Mouse (Mus musculus) kidney, embryonic 14.5 days (tissue): Measurements from ENCODE around the gene Intu. TPM values are rescaled to one million over a fixed set of nuclear protein-coding genes. Genes with fewer than 3 reads are reported as not detected.

Experiments
- ATAC-seq: fragments of 200-750 bp; cut with Nextera tagmentation; 2 replicates; pipeline ENCODE4 v1.8.0; 2017; ENCODE audit warnings: moderate number of reproducible peaks, mild to moderate bottlenecking, moderate TSS enrichment, moderate library complexity; ENCODE audit not compliant: low FRiP score, low TSS enrichment
- H3K27ac ChIP-seq: fragments of 300-500 bp; sonication (generic); 2 replicates; pipeline ENCODE4 v1.5.1; 2014; ENCODE audit warnings: low read depth, mild to moderate bottlenecking, low read length, moderate library complexity, mixed read lengths
- H3K27me3 ChIP-seq: fragments of 300-500 bp; sonication (generic); 2 replicates; pipeline ENCODE4 v1.6.1; 2014; ENCODE audit warnings: mild to moderate bottlenecking, low read length; ENCODE audit not compliant: control insufficient read depth, insufficient read depth
- H3K36me3 ChIP-seq: fragments of 300-500 bp; sonication (generic); 2 replicates; pipeline ENCODE4 v1.6.1; 2014; ENCODE audit warnings: low read length, mixed read lengths; ENCODE audit not compliant: control insufficient read depth, insufficient read depth
- H3K4me1 ChIP-seq: fragments of 300-500 bp; sonication (generic); 2 replicates; pipeline ENCODE4 v1.6.1; 2014; ENCODE audit warnings: low read length, mixed read lengths; ENCODE audit not compliant: control insufficient read depth, insufficient read depth
- H3K4me2 ChIP-seq: fragments of 300-500 bp; sonication (generic); replicated peaks from 2 replicates; pipeline ENCODE4 v1.6.1; 2014; ENCODE audit warnings: low read depth, mild to moderate bottlenecking, low read length
- H3K4me3 ChIP-seq: fragments of 300-500 bp; sonication (generic); 2 replicates; pipeline ENCODE4 v1.5.1; 2014; ENCODE audit warnings: mild to moderate bottlenecking, low read length
- H3K9ac ChIP-seq: fragments of 300-500 bp; sonication (generic); 2 replicates; pipeline ENCODE4 v1.6.1; 2014; ENCODE audit warnings: low read depth, mild to moderate bottlenecking, low read length, moderate library complexity
- H3K9me3 ChIP-seq: fragments of 300-500 bp; sonication (generic); 2 replicates; pipeline ENCODE4 v1.6.1; 2016; ENCODE audit warnings: low read length; ENCODE audit not compliant: control insufficient read depth
- WGBS: fragments of 180-500 bp; shearing (Covaris S2); extraction: QIAGEN DNeasy Blood & Tissue Kit; methylation state at CpG from one replicate; pipeline ENCODE4 v1.1.7; 2014; 5-methylcytosine and 5-hydroxymethylcytosine counted together
- polyA plus RNA-seq: library from polyadenylated mRNA; unstranded; fragments of >200 nt; fragmentation: Nextera tagmentation; extraction: Ambion mirVana; gene quantifications from 2 replicates; pipeline ENCODE4 v1.2.1, GENCODE M21; 2014

Gene Intu
- polyA plus RNA-seq, 1 experiment from 2014 or later, result 5.1 TPM

DNA sequence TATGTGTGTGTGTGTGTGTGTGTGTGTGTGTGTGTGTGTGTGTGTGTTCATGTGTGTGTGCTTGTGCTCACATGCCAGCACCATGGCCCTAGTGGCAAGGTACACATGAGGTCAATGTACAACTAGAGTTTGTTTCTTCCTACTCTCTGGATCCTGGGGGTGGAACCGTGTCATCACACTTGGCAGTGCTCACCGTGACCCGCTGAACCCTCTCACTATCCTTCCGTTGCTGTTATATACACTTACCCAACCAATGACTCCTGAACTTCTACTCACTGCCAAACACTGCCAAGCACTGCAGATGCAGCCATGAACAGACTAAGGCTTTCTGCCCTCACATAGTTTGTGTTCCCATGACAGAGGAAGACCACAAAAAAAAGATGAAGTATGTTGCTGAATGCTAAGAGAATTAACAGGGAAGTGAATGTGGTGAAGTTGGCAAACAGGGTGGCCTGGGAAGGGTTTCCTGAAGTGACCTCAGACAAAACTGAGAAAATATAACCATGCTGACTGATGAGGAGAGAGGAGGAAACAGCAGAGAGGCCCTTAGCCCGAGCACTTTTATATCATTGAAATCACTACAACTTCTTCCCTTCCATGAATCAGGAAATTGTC is 173.8 kb downstream of the Intu start:
- no peaks in the 10 kb centered on the region for H3K4me1 ChIP-seq
- no peaks in the 10 kb centered on the region for H3K36me3 ChIP-seq
- no peak overlapping the region for H3K27ac ChIP-seq
- peaks cover 7% of the 10 kb centered on the region; the same call in 1 of the 2 replicates for H3K9me3 ChIP-seq
- H3K27me3 ChIP-seq, result no peaks in the 10 kb centered on the region
- H3K4me2 ChIP-seq, result no peak overlapping the region
- 83% methylated on average over 5 of the region's 5 CpGs for WGBS
- no peak overlapping the region for H3K4me3 ChIP-seq
- ATAC-seq, result no peak
- no peak overlapping the region for H3K9ac ChIP-seq

GRCm38 (mm10) chr3:40708655-40709054 is 177.6 kb downstream of the Intu start, which contains the start of gene Slc25a31:
TSS of gene Slc25a31 (plus strand) at chr3:40708855.
- Histone ChIP-seq H3K4me3 (no peak within 1 kb of the TSS), H3K36me3 (no peaks in the 10 kb centered on the region), H3K9me3 (peaks cover 7% of the 10 kb centered on the region; the same call in 1 of the 2 replicates), H3K27ac (no peak within 1 kb of the TSS), H3K4me2 (no peak within 1 kb of the TSS), H3K27me3 (no peaks in the 10 kb centered on the region), H3K9ac (no peak within 1 kb of the TSS), H3K4me1 (no peaks in the 10 kb centered on the region)
- WGBS, result 93% methylated on average over 30 of the region's 30 CpGs
- no peak for ATAC-seq

DNA sequence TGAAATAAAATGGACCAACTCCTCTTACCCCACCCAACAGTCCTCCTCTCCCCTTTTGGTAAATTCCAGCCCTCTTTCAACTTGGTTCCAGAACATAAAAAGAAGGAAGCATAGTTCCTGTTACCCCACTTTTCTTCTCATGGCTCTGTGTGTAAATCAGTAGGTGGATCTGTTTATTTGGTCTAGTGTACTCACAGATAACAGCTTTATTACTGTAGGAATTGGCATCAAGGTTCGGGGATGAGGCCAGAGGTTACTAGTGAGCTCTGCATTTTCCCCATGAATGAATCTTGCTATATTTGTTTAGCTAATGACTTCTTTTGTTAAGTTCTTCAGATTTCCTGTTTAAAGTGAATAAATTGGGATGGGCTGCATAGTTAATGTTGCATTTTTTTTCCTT is 185.0 kb downstream of the Intu start:
- no peak overlapping the region for H3K4me3 ChIP-seq
- H3K27me3 ChIP-seq, result no peaks in the 10 kb centered on the region
- H3K27ac ChIP-seq, result no peak overlapping the region
- H3K9ac ChIP-seq, result no peak overlapping the region
- no peak overlapping the region for H3K4me2 ChIP-seq
- H3K4me1 ChIP-seq, result no peaks in the 10 kb centered on the region
- no peaks in the 10 kb centered on the region for H3K9me3 ChIP-seq
- ATAC-seq, result no peak
- WGBS, result 20% methylated on average over 1 of the region's 1 CpGs
- H3K36me3 ChIP-seq, result no peaks in the 10 kb centered on the region

- Histone ChIP-seq H3K9ac (no peak overlapping the region), H3K4me2 (no peak overlapping the region), H3K27me3 (no peaks in the 10 kb centered on the region), H3K4me1 (no peaks in the 10 kb centered on the region), H3K36me3 (no peaks in the 10 kb centered on the region), H3K4me3 (no peak overlapping the region), H3K9me3 (no peaks in the 10 kb centered on the region), H3K27ac (no peak overlapping the region)
- 73% methylated on average over 3 of the region's 3 CpGs for WGBS
- ATAC-seq, result no peak
Measured at GRCm38 (mm10) chr3:40719022-40719421, 187.9 kb downstream of the Intu start.

DNA sequence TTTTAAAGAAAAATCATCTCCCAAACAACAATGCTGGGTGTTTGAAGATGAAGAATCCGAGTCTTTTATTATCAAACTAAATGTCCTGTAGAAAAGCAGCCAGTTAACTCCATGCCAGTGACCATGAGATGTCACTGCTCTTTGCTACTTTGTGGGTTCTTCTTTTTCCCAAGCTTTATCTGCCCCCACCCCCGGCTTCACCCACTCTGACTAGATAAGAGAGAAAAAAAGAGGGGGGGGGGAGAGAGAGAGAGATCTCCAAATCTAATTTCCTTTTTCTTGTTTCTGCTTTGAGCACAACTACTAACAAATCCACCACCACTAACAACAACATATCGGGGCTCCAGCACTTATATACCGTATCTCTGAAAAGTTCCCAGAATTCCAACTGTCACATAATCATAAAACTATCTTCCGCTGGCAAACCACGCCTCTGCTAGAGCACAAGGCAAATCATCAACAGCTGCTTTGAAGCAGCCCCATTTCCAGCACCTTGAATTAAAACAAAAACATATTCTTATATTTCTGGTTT is 207.4 kb downstream of the Intu start:
- no peak overlapping the region for H3K9ac ChIP-seq
- no peak for ATAC-seq
- WGBS, result 75% methylated on average over 6 of the region's 6 CpGs

GRCm38 (mm10) chr3:40744024-40744835 is 213.1 kb downstream of the Intu start, which contains the start of gene Hspa4l:
TSS of gene Hspa4l (plus strand) at chr3:40744495.
- ATAC-seq, result no peak
- Histone ChIP-seq H3K4me3 (peak within 1 kb of the TSS; percentile 69), H3K27me3 (no peaks in the 10 kb centered on the region), H3K4me1 (peaks cover 5% of the 10 kb centered on the region; the same call in 1 of the 2 replicates), H3K4me2 (peak within 1 kb of the TSS; percentile 96), H3K27ac (peak within 1 kb of the TSS; percentile 30; the same call in 1 of the 2 replicates), H3K9me3 (no peaks in the 10 kb centered on the region), H3K36me3 (no peaks in the 10 kb centered on the region), H3K9ac (peak within 1 kb of the TSS; percentile 66)
- WGBS, result 23% methylated on average over 16 of the region's 16 CpGs

More for the DNA sequence above, 207.4 kb downstream of the Intu start:
- H3K27me3 ChIP-seq, result no peaks in the 10 kb centered on the region
- H3K4me1 ChIP-seq, result no peaks in the 10 kb centered on the region
- H3K27ac ChIP-seq, result no peak overlapping the region
- no peaks in the 10 kb centered on the region for H3K36me3 ChIP-seq
- H3K9me3 ChIP-seq, result no peaks in the 10 kb centered on the region
- no peak overlapping the region for H3K4me2 ChIP-seq
- no peak overlapping the region for H3K4me3 ChIP-seq

GRCm38 (mm10) chr3:40744836-40745660 is 214.0 kb downstream of the Intu start:
- peak overlapping the region; percentile 66 for H3K9ac ChIP-seq
- no peaks in the 10 kb centered on the region for H3K9me3 ChIP-seq
- H3K4me1 ChIP-seq, result peaks cover 5% of the 10 kb centered on the region; the same call in 1 of the 2 replicates
- H3K27me3 ChIP-seq, result no peaks in the 10 kb centered on the region
- no peaks in the 10 kb centered on the region for H3K36me3 ChIP-seq
- peak; percentile 96 for ATAC-seq
- under 1% methylated on average over 53 of the region's 93 CpGs for WGBS
- H3K4me2 ChIP-seq, result peak overlapping the region; percentile 96
- H3K27ac ChIP-seq, result peak overlapping the region; percentile 30; the same call in 1 of the 2 replicates
- peak overlapping the region; percentile 69 for H3K4me3 ChIP-seq

DNA sequence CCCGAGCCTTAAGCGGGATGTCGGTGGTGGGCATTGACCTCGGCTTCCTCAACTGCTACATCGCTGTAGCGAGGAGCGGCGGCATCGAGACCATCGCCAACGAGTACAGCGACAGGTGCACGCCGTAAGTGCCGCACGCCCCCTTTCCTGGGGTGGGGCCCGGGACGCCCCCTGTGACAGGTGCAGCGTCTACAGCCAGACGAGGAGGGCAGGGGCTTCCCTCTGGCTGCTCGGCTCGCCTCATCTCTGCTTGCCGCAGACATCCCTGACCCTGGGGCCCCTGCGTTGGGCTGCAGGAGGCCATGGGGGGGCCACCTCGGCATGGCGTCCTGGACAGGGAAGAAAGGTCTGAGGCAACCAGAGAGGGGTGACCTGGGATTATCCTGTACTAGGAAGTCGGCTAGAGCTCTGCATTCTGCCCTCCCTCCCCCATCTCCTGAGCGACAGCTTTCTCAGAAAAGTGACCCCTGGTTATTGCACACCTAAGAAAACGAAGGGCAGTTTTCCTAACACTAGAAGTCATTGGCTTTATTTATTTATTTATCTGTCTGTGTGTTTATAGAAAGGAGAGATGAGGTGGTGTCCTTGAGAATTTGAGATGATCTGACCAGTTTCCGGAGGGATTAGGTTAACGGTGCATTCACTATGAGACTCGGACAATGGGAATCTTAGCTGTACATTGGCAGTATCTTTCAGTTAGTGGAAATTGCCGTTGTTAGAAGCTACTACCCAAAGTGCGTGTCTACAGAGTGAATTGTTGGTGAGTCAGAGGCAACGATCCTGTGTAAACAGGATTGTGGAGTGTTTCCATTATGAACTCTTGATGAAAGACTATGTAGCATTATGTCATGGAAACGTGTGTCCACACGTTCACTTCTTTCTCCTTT is 214.8 kb downstream of the Intu start:
- Histone ChIP-seq H3K4me1 (peaks cover 5% of the 10 kb centered on the region; the same call in 1 of the 2 replicates), H3K36me3 (no peaks in the 10 kb centered on the region), H3K4me3 (peak overlapping the region; percentile 69), H3K4me2 (peak overlapping the region; percentile 96), H3K27me3 (no peaks in the 10 kb centered on the region), H3K9ac (peak overlapping the region; percentile 66), H3K9me3 (no peaks in the 10 kb centered on the region), H3K27ac (0 out of 2 replicates have a peak overlapping the region, but pooled peaks have one; percentile 24)
- WGBS, result 3% methylated on average over 35 of the region's 37 CpGs
- peak; percentile 60 for ATAC-seq
